Mouse (Mus musculus) liver, adult 2 months (tissue): Measurements from ENCODE around the gene Ptprm.

Experiments
- CTCF ChIP-seq: fragments of 200-500 bp; IDR thresholded peaks from 2 replicates; pipeline ENCODE4 v1.5.1; 2011; ENCODE audit warnings: low read depth, low read length, control low read depth
- POLR2A ChIP-seq: fragments of 200-500 bp; IDR thresholded peaks from 2 replicates; pipeline ENCODE4 v1.6.1; 2011; ENCODE audit warnings: low read length, control low read depth; ENCODE audit not compliant: insufficient read depth; ENCODE audit errors: extremely low read depth

DNA sequence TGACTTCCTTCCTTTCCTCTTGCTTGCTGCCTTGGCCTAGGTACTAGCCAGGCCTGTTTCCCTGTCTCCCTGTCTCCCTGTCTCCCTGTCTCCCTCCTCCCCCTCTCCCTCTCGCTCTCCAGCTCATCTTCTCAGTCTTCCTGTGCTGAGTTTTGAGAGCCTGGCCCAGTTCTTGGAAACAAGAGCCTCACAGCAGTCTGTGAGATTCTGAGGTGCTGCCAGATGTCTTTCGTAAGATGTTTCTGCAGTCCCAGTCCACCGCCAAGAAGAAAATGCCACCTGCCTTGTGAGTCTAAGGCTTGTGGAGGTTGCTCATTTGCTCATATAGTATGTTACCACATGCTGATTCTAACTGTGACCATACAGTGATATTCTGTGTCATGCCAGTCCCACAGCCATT, 572.3 kb downstream of the Ptprm start:
- TF ChIP-seq POLR2A (no peak), CTCF (no peak)
